In the genomic region with DNA sequence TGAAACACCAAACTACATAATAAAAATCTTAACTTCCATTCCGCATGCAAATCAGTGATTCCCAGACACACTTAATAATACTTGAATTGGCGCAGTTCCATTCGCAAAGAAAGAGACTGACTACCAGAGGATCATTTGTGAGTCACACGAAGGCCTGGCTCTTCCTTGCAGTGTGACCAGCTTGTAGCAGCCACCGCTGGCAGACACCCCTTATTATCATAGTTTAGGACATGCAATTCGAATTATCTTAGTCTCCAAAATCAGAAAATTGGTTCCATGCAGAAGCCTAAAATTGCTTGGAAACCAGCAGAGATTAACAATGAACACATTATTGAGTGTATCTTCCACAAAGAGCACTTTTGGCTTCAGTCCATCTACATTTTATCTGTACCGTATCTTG, we compare ENCODE assay signal across 28 mouse cellular contexts.
DNase-seq lines count a peak whose midpoint lies in the region; ATAC-seq and TF ChIP-seq lines count a peak whose summit lies in the region.
"Had no signal": no experiment of that assay in that cellular context is flagged by ENCODE, and none has a peak within 500 bp of the region (broad histone marks: within the 10 kb centered on the region; RNA-seq: fewer than 3 reads in every experiment).

No protein-coding gene starts in this region.

- no peak overlapping the region for H3K27ac ChIP-seq in forebrain, embryonic 16.5 days (ENCODE audit: low read length)
- H3K27ac ChIP-seq in forebrain, embryonic 10.5 days, result no peak overlapping the region
- no peak overlapping the region for H3K27ac ChIP-seq in midbrain, embryonic 14.5 days (replicated peaks; ENCODE audit: low read depth, low read length)
- no peak overlapping the region for H3K27ac ChIP-seq in midbrain, embryonic 16.5 days (ENCODE audit: low read length)
- H3K27ac ChIP-seq in embryonic facial prominence, embryonic 15.5 days (replicated peaks), result peak overlapping the region; percentile 34; the same call in 1 of the 2 replicates
- no peak overlapping the region for H3K27ac ChIP-seq in thymus, adult 2 months (ENCODE audit: control insufficient read depth, insufficient read depth, low read length)
- H3K27ac ChIP-seq: forebrain, embryonic 15.5 days; heart, embryonic 13.5 days; hindbrain, embryonic 15.5 days; kidney, embryonic 15.5 days; liver, embryonic 12.5 days; midbrain, embryonic 10.5 days; stomach, embryonic 15.5 days had no signal

- H3K9ac ChIP-seq in forebrain, embryonic 16.5 days (replicated peaks; ENCODE audit: low read depth, low read length), result no peak overlapping the region
- H3K9ac ChIP-seq in midbrain, embryonic 14.5 days (replicated peaks; ENCODE audit: low read length), result no peak overlapping the region
- H3K9ac ChIP-seq in midbrain, embryonic 16.5 days (ENCODE audit: low read depth, low read length), result no peak overlapping the region
- H3K9ac ChIP-seq in embryonic facial prominence, embryonic 15.5 days, result no peak overlapping the region
- H3K9ac ChIP-seq: embryonic facial prominence, embryonic 12.5 days; forebrain, embryonic 15.5 days; heart, embryonic 13.5 days; hindbrain, embryonic 15.5 days; kidney, embryonic 15.5 days; liver, embryonic 12.5 days; liver, postnatal 0 days; stomach, embryonic 15.5 days had no signal

- TF ChIP-seq POLR2A in thymus, adult 2 months (IDR thresholded peaks at IDR 0.05; ENCODE audit: control insufficient read depth, extremely low read depth, insufficient read depth, low read length, poor library complexity), result no peak

- H3K4me2 ChIP-seq in forebrain, embryonic 16.5 days (ENCODE audit: low read length), result no peak overlapping the region
- no peak overlapping the region for H3K4me2 ChIP-seq in midbrain, embryonic 14.5 days (ENCODE audit: low read length)
- H3K4me2 ChIP-seq in midbrain, embryonic 16.5 days (ENCODE audit: low read length), result no peak overlapping the region
- no peak overlapping the region for H3K4me2 ChIP-seq in embryonic facial prominence, embryonic 15.5 days (replicated peaks)
- H3K4me2 ChIP-seq: embryonic facial prominence, embryonic 12.5 days; forebrain, embryonic 15.5 days; heart, embryonic 13.5 days; hindbrain, embryonic 15.5 days; kidney, embryonic 15.5 days; liver, embryonic 12.5 days; stomach, embryonic 15.5 days had no signal

- 31% methylated on average over 7 of the region's 7 CpGs for WGBS in forebrain, embryonic 16.5 days
- WGBS in forebrain, embryonic 10.5 days, result 81% methylated on average over 7 of the region's 7 CpGs
- WGBS in midbrain, embryonic 14.5 days, result 51% methylated on average over 7 of the region's 7 CpGs
- WGBS in midbrain, embryonic 16.5 days, result 52% methylated on average over 7 of the region's 7 CpGs
- WGBS in embryonic facial prominence, embryonic 15.5 days, result 30% methylated on average over 7 of the region's 7 CpGs
- 90% methylated on average over 7 of the region's 7 CpGs for WGBS in thymus, adult 2 months

- H3K9me3 ChIP-seq in forebrain, embryonic 16.5 days (ENCODE audit: control insufficient read depth, low read length), result no peaks in the 10 kb centered on the region
- no peaks in the 10 kb centered on the region for H3K9me3 ChIP-seq in forebrain, embryonic 10.5 days
- H3K9me3 ChIP-seq in midbrain, embryonic 14.5 days (ENCODE audit: control insufficient read depth, low read length), result no peaks in the 10 kb centered on the region
- H3K9me3 ChIP-seq in midbrain, embryonic 16.5 days (replicated peaks; ENCODE audit: control insufficient read depth, low read length, poor library complexity, severe bottlenecking), result no peaks in the 10 kb centered on the region
- H3K9me3 ChIP-seq in embryonic facial prominence, embryonic 15.5 days (replicated peaks), result no peaks in the 10 kb centered on the region
- H3K9me3 ChIP-seq: embryonic facial prominence, embryonic 12.5 days; forebrain, embryonic 15.5 days; G1E; heart, embryonic 13.5 days; hindbrain, embryonic 15.5 days; kidney, embryonic 15.5 days; liver, embryonic 12.5 days; midbrain, embryonic 10.5 days; stomach, embryonic 15.5 days had no signal

- H3K4me1 ChIP-seq in forebrain, embryonic 16.5 days (replicated peaks; ENCODE audit: control insufficient read depth, insufficient read depth, low read length), result peaks cover 9% of the 10 kb centered on the region
- H3K4me1 ChIP-seq in forebrain, embryonic 10.5 days, result no peaks in the 10 kb centered on the region
- H3K4me1 ChIP-seq in midbrain, embryonic 14.5 days (ENCODE audit: control insufficient read depth, insufficient read depth, low read length), result 0 out of 2 replicates have a peak, but pooled peaks cover 6% of the 10 kb centered on the region
- 0 out of 2 replicates have a peak, but pooled peaks cover 2% of the 10 kb centered on the region for H3K4me1 ChIP-seq in midbrain, embryonic 16.5 days (ENCODE audit: control insufficient read depth, insufficient read depth, low read length)
- H3K4me1 ChIP-seq in embryonic facial prominence, embryonic 15.5 days, result peaks cover 15% of the 10 kb centered on the region
- no peaks in the 10 kb centered on the region for H3K4me1 ChIP-seq in thymus, adult 2 months (replicated peaks; ENCODE audit: control insufficient read depth, insufficient read depth, low read length)
- H3K4me1 ChIP-seq: liver, embryonic 12.5 days; stomach, embryonic 15.5 days had no signal

- DNase-seq in adrenal gland, adult 2 months, result peak; percentile 59
- no peak for DNase-seq in adrenal gland, adult 8-10 months
- no peak for DNase-seq in forebrain, embryonic 10.5 days (ENCODE audit: extremely low spot score, low spot score)
- peak; percentile 48 for DNase-seq in midbrain, embryonic 14.5 days
- no peak for DNase-seq in thymus, adult 2 months
- DNase-seq: cerebellum, adult 11 months; cerebellum, adult 9-10 months; cerebellum, postnatal 36 days; kidney, adult 18-20 months; kidney, postnatal 25 days; left cerebral cortex, postnatal 4 days; liver, postnatal 0 days; lung, postnatal 14 days; retina, postnatal 1 day; right cerebral cortex, postnatal 14 days; thymus, postnatal 25 days had no signal

- TF ChIP-seq CTCF in thymus, adult 2 months (IDR thresholded peaks at IDR 0.05; ENCODE audit: borderline replicate concordance, control insufficient read depth, extremely low read depth, insufficient read depth, low read length, poor library complexity), result no peak

- ATAC-seq in forebrain, embryonic 16.5 days, result 0 out of 2 replicates have a peak, but pooled peaks have one; percentile 36
- no peak for ATAC-seq in midbrain, embryonic 14.5 days (ENCODE audit: low FRiP score, low TSS enrichment)
- ATAC-seq in midbrain, embryonic 16.5 days, result no peak
- no peak for ATAC-seq in embryonic facial prominence, embryonic 15.5 days (ENCODE audit: insufficient number of reproducible peaks, low FRiP score, low TSS enrichment, low read depth)
- ATAC-seq: forebrain, embryonic 15.5 days; liver, embryonic 12.5 days; liver, postnatal 0 days had no signal

- H3K27me3 ChIP-seq in forebrain, embryonic 16.5 days (replicated peaks; ENCODE audit: control insufficient read depth, insufficient read depth, low read length), result no peaks in the 10 kb centered on the region
- no peaks in the 10 kb centered on the region for H3K27me3 ChIP-seq in forebrain, embryonic 10.5 days (ENCODE audit: poor library complexity, severe bottlenecking)
- no peaks in the 10 kb centered on the region for H3K27me3 ChIP-seq in midbrain, embryonic 14.5 days (ENCODE audit: control insufficient read depth, insufficient read depth, low read length)
- no peaks in the 10 kb centered on the region for H3K27me3 ChIP-seq in midbrain, embryonic 16.5 days (ENCODE audit: control insufficient read depth, insufficient read depth, low read depth, low read length)
- H3K27me3 ChIP-seq in embryonic facial prominence, embryonic 15.5 days, result no peaks in the 10 kb centered on the region
- no peaks in the 10 kb centered on the region for H3K27me3 ChIP-seq in thymus, adult 2 months (ENCODE audit: control insufficient read depth, insufficient read depth, low read length)
- H3K27me3 ChIP-seq: embryonic facial prominence, embryonic 12.5 days; forebrain, embryonic 15.5 days; heart, embryonic 13.5 days; hindbrain, embryonic 15.5 days; kidney, embryonic 15.5 days; liver, embryonic 12.5 days; stomach, embryonic 15.5 days had no signal

- no peak overlapping the region for H3K4me3 ChIP-seq in forebrain, embryonic 16.5 days (replicated peaks; ENCODE audit: low read length)
- no peak overlapping the region for H3K4me3 ChIP-seq in forebrain, embryonic 10.5 days
- H3K4me3 ChIP-seq in midbrain, embryonic 14.5 days (replicated peaks; ENCODE audit: low read depth, low read length), result no peak overlapping the region
- H3K4me3 ChIP-seq in midbrain, embryonic 16.5 days (ENCODE audit: low read depth, low read length), result no peak overlapping the region
- no peak overlapping the region for H3K4me3 ChIP-seq in embryonic facial prominence, embryonic 15.5 days (replicated peaks)
- H3K4me3 ChIP-seq in thymus, adult 2 months (ENCODE audit: control insufficient read depth, insufficient read depth, low read length), result no peak overlapping the region
- H3K4me3 ChIP-seq: embryonic facial prominence, embryonic 12.5 days; forebrain, embryonic 15.5 days; heart, embryonic 13.5 days; hindbrain, embryonic 15.5 days; kidney, embryonic 15.5 days; liver, embryonic 12.5 days; midbrain, embryonic 10.5 days; stomach, embryonic 15.5 days had no signal

- H3K36me3 ChIP-seq in forebrain, embryonic 16.5 days (ENCODE audit: control insufficient read depth, insufficient read depth), result no peaks in the 10 kb centered on the region
- no peaks in the 10 kb centered on the region for H3K36me3 ChIP-seq in forebrain, embryonic 10.5 days (replicated peaks)
- H3K36me3 ChIP-seq in midbrain, embryonic 14.5 days (ENCODE audit: control insufficient read depth, insufficient read depth, low read length), result no peaks in the 10 kb centered on the region
- H3K36me3 ChIP-seq in midbrain, embryonic 16.5 days (ENCODE audit: control insufficient read depth, insufficient read depth, low read length), result no peaks in the 10 kb centered on the region
- H3K36me3 ChIP-seq in embryonic facial prominence, embryonic 15.5 days, result no peaks in the 10 kb centered on the region
- H3K36me3 ChIP-seq in thymus, adult 2 months (ENCODE audit: control insufficient read depth, insufficient read depth, low read length), result no peaks in the 10 kb centered on the region
- H3K36me3 ChIP-seq: embryonic facial prominence, embryonic 12.5 days; forebrain, embryonic 15.5 days; G1E; heart, embryonic 13.5 days; hindbrain, embryonic 15.5 days; kidney, embryonic 15.5 days; liver, embryonic 12.5 days; midbrain, embryonic 10.5 days; stomach, embryonic 15.5 days had no signal

Comparison
In these comparisons a context has a peak if more than half of its experiments do, and no peak if none do; other contexts are left out.
1. DNase-seq: peak in adrenal gland, adult 2 months (single experiment) and midbrain, embryonic 14.5 days (single experiment); none in adrenal gland, adult 8-10 months (single experiment), forebrain, embryonic 10.5 days (single experiment) and thymus, adult 2 months (single experiment).